Comparison of ENCODE assay signal across 8 mouse cellular contexts in the genomic region with DNA sequence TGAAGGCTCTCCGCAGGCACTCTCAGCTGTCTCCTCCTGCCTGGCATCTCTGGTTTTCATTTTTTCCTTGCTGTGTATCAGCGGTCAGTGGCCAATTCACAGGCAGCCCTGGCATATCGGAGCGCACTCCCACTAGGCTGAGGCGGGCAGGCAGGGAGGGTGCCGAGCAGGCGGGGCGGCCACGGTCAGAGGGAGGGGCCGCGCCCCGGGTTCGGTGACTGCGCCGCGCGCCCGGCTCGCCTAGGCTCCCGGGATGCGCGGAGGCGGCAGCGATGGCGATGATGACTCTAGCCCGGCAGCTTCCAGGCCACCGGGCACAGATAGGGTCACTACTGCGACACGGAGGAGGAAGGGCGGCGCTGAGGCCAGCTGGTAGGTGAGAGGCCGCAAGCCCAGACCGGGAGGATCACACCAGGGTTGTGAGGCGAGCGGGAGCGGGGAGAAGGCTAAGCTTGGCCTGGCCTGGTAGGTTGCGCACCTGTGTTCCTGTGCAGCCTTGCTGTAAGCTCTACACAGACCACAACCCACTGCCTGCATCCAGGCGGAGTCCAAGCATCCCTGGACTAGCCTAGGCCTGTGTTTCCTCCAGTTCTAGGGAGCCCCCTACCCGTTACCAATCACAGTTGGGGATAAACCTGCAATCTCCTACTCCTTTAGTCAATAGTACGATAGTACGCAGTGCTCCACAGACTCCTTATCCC. TPM values are rescaled to one million over a fixed set of nuclear protein-coding genes. Genes with fewer than 3 reads are reported as not detected.
DNase-seq lines count a peak whose midpoint lies in the region; ATAC-seq and TF ChIP-seq lines count a peak whose summit lies in the region.

TSS of gene Gpr75 (plus strand) at position 188 of the 701 bp plus-strand sequence.
TSS of gene Asb3 (plus strand) at position 246 of the 701 bp plus-strand sequence.

- WGBS in hindbrain, embryonic 11.5 days = 4% methylated on average over 41 of the region's 41 CpGs
- WGBS in lung, embryonic 14.5 days = 5% methylated on average over 37 of the region's 41 CpGs

- peak within 1 kb of the TSS; percentile 62 for H3K9ac ChIP-seq in hindbrain, embryonic 11.5 days (ENCODE audit: low read depth, low read length)
- peak within 1 kb of the TSS; percentile 44; the same call in 1 of the 2 replicates for H3K9ac ChIP-seq in lung, embryonic 14.5 days

- no peaks in the 10 kb centered on the region; the same call in 1 of the 2 replicates for H3K36me3 ChIP-seq in hindbrain, embryonic 11.5 days (ENCODE audit: control insufficient read depth, insufficient read depth, low read length)
- H3K36me3 ChIP-seq in lung, embryonic 14.5 days (ENCODE audit: insufficient read depth) = peaks cover 1% of the 10 kb centered on the region; the same call in 1 of the 2 replicates

- peak; percentile 95 for ATAC-seq in hindbrain, embryonic 11.5 days (ENCODE audit: low FRiP score)
- ATAC-seq in lung, embryonic 14.5 days (ENCODE audit: insufficient read depth) = peak; percentile 98

- peak; percentile 88 for DNase-seq in adrenal gland, adult 2 months
- peak; percentile 74 to 77 for DNase-seq in frontal cortex, postnatal 36 days (ENCODE audit: low spot score in 2 of 2)
- DNase-seq in hindbrain, embryonic 11.5 days (ENCODE audit: low spot score) = peak; percentile 65
- peak; percentile 51 to 74 for DNase-seq in layer of hippocampus, postnatal 10 days (ENCODE audit: low spot score in 2 of 2)
- peak; percentile 71 for DNase-seq in lung, embryonic 14.5 days
- peak; percentile 17 for DNase-seq in ovary, postnatal 10 days (ENCODE audit: low spot score)
- no peak for DNase-seq in c-Kit-positive CD71-positive TER-119-positive erythroid progenitor cells, embryonic 14.5 days (ENCODE audit: low spot score)

- H3K4me2 ChIP-seq in hindbrain, embryonic 11.5 days (replicated peaks; ENCODE audit: low read depth, low read length) = peak within 1 kb of the TSS; percentile 83
- H3K4me2 ChIP-seq in lung, embryonic 14.5 days = peak within 1 kb of the TSS; percentile 84

- no peaks in the 10 kb centered on the region; the same call in 1 of the 2 replicates for H3K4me1 ChIP-seq in cortical plate, adult 2 months (ENCODE audit: control insufficient read depth, insufficient read depth, low read length)
- H3K4me1 ChIP-seq in hindbrain, embryonic 11.5 days (replicated peaks; ENCODE audit: control insufficient read depth, insufficient read depth, low read length) = no peaks in the 10 kb centered on the region; the same call in 1 of the 2 replicates
- H3K4me1 ChIP-seq in lung, embryonic 14.5 days (ENCODE audit: insufficient read depth) = no peaks in the 10 kb centered on the region

- H3K9me3 ChIP-seq in hindbrain, embryonic 11.5 days (ENCODE audit: control insufficient read depth, low read length) = no peaks in the 10 kb centered on the region
- no peaks in the 10 kb centered on the region for H3K9me3 ChIP-seq in lung, embryonic 14.5 days (ENCODE audit: low read depth, low read length)

- H3K4me3 ChIP-seq in cortical plate, adult 2 months (ENCODE audit: insufficient read depth, low read length) = peak within 1 kb of the TSS; percentile 72
- peak within 1 kb of the TSS; percentile 42 for H3K4me3 ChIP-seq in hindbrain, embryonic 11.5 days (ENCODE audit: low read depth, low read length)
- H3K4me3 ChIP-seq in lung, embryonic 14.5 days (ENCODE audit: low read depth, low read length) = peak within 1 kb of the TSS; percentile 41

- H3K27ac ChIP-seq in cortical plate, adult 2 months (ENCODE audit: insufficient read depth, low read length) = peak within 1 kb of the TSS; percentile 49
- no peak within 1 kb of the TSS for H3K27ac ChIP-seq in hindbrain, embryonic 11.5 days (ENCODE audit: low read depth, low read length)
- no peak within 1 kb of the TSS for H3K27ac ChIP-seq in lung, embryonic 14.5 days (ENCODE audit: low read depth)

- no peaks in the 10 kb centered on the region for H3K27me3 ChIP-seq in hindbrain, embryonic 11.5 days (ENCODE audit: control insufficient read depth, insufficient read depth, low read length)
- H3K27me3 ChIP-seq in lung, embryonic 14.5 days (ENCODE audit: insufficient read depth, low read length) = 0 out of 2 replicates have a peak, but pooled peaks cover 6% of the 10 kb centered on the region

- TF ChIP-seq CTCF in cortical plate, adult 2 months (IDR thresholded peaks at IDR 0.05; ENCODE audit: extremely low read depth, insufficient read depth, low read length) = no peak
- no peak for TF ChIP-seq CTCF in lung, embryonic 14.5 days (IDR thresholded peaks at IDR 0.05; ENCODE audit: low read depth)

- peak; percentile 50; the same call in 1 of the 2 replicates for TF ChIP-seq POLR2A in cortical plate, adult 2 months (IDR thresholded peaks at IDR 0.05; ENCODE audit: extremely low read depth, insufficient read depth, low read length)

RNA-seq across cellular contexts. Expression of gene Gpr75, which starts in this region (rescaled TPM):
- 1 to 10 TPM; 1.2 to 1.5 TPM for total RNA-seq in adrenal gland, adult 2 months (2021)
- 0.63 and 0.76 TPM in 2 replicates for polyA plus RNA-seq in adrenal gland, adult 2 months (2012; rRNA removed)
- polyA plus RNA-seq in cortical plate, adult 2 months (2012; rRNA removed) = 10.8 and 10.9 TPM in 2 replicates
- polyA plus RNA-seq in hindbrain, embryonic 11.5 days (2014; fragmentation: Nextera tagmentation; extraction: Ambion mirVana) = 1.2 and 1.7 TPM in 2 replicates
- 1 to 10 TPM; 7.1 to 9.1 TPM for total RNA-seq in layer of hippocampus, postnatal 10 days (2021)
- 0.08 and 0.12 TPM in 2 replicates for polyA plus RNA-seq in lung, embryonic 14.5 days (2014; fragmentation: Nextera tagmentation; extraction: Ambion mirVana)

RNA-seq across cellular contexts. Expression of gene Asb3, which starts in this region (rescaled TPM):
- 10 to 100 TPM in 1 of 2 experiments, 1 to 10 TPM in 1; 9.9 to 13.9 TPM for total RNA-seq in adrenal gland, adult 2 months (2021)
- polyA plus RNA-seq in adrenal gland, adult 2 months (2012; rRNA removed) = 0.26 and 0.51 TPM in 2 replicates
- 9.0 and 10.3 TPM in 2 replicates for polyA plus RNA-seq in cortical plate, adult 2 months (2012; rRNA removed)
- polyA plus RNA-seq in hindbrain, embryonic 11.5 days (2014; fragmentation: Nextera tagmentation; extraction: Ambion mirVana) = 29.5 and 33.7 TPM in 2 replicates
- 10 to 100 TPM; 16.7 to 19.8 TPM for total RNA-seq in layer of hippocampus, postnatal 10 days (2021)
- 27.5 and 30.1 TPM in 2 replicates for polyA plus RNA-seq in lung, embryonic 14.5 days (2014; fragmentation: Nextera tagmentation; extraction: Ambion mirVana)
